Mouse (Mus musculus) kidney, adult 2 months (tissue): ENCODE results near the gene Prkd2.

ENCODE experiments used
- CTCF ChIP-seq: fragments of 200-500 bp; conservative IDR thresholded peaks from 2 replicates; pipeline ENCODE4 v1.5.1; 2011; ENCODE audit warnings: low read depth, mild to moderate bottlenecking, control low read depth, low read length, moderate library complexity, mixed read lengths; ENCODE audit not compliant: insufficient read depth, insufficient read length
- POLR2A ChIP-seq: fragments of 200-500 bp; IDR thresholded peaks from one replicate; pipeline ENCODE4 v1.6.1; 2011; ENCODE audit warnings: low read depth, low read length, control low read depth

DNA sequence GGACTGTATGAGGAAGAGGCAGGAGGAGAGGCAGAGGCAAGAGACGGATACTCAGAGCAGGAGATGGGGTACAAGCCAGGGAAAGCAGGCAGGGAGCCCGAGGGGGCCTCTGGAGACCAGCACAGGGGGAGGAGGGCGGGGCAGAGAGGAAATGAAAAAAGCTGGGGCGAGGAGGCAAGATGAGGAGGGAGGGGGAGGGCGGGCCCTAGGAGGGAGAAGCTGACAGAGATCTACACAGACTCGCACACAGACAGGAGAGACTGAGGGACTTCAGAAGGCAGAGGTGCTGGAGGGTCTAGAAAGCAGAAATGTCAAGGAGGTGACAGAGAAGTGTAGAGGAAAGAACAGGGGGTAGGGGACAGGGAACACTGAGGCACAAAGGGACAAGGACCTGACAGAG is 63.6 kb downstream of the Prkd2 start, which contains the start of gene Ptgir:
- no peak for TF ChIP-seq CTCF
- no peak for TF ChIP-seq POLR2A
